Mouse (Mus musculus) kidney, postnatal 10 days (tissue): ENCODE measurements around the gene Gm20792.
"Not testable (repeated sequence)": the region's sequence is repeated elsewhere in the genome, so short reads cannot be mapped to it uniquely, and the experiment has no call there.

ENCODE experiments used
- DNase-seq: peaks from one replicate; pipeline ENCODE4 v3.0.0; 2021; ENCODE audit warnings: mixed read lengths

Gene Gm20792

DNA sequence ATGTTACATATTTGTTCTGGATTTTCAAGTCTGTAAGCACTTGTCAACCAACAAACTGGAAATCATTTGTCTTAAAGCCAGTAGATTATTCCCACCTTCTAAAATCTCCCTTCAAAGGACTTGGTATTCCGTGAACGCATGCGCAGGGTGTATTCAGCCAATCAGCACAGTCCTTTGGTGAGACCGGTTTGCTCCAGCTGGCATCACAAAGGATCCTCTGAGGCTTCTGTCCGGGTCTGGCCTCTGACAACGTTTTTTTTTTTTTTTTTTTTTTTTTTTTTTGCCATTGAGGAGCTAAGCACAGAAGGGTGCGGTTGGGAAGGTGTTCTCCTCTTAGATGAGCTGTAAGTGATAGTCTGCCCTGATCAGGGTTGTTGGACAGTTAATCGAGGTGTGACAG, at the start of gene Gm20792:
Gene Gm20792 (plus strand): TSS at position 301 of the 400 bp plus-strand sequence.
- not testable (repeated sequence) for DNase-seq
